ENCODE assay signal across 8 mouse cellular contexts in the genomic region with DNA sequence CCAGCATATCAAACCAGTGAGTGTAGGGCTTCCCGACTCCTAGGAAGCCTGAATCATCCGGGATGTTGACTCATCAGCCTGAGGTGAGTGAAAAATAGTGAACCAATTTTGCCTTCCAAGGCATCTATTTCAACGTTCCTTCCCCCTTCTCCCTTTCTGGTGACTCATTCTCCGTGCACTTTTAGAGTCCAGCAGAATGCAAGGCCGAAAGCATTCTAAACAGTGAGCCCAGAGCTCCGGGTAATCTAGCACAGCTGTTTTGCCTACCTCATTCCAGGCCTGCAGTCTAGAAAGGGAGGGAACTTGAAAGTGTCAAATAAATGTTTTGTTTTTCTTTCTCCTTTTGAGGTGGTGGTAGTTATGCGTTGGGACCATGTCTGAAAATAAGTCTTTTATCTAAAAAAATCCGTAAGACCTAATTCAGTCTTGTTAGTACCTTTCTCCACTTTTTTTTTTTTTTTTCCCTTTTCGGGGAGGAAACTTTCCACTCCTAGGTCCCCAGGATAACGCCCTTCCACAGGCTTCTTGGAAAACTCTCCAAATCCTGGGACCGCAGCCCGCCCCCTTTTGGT. TPM values are rescaled to one million over a fixed set of nuclear protein-coding genes. Genes with fewer than 3 reads are reported as not detected.
DNase-seq lines count a peak whose midpoint lies in the region; ATAC-seq and TF ChIP-seq lines count a peak whose summit lies in the region.

No protein-coding gene starts in this region.

- H3K27ac ChIP-seq in bone marrow macrophage, adult 2 months (ENCODE audit: insufficient read depth, low read depth, low read length) = peak overlapping the region; percentile 81
- H3K27ac ChIP-seq in forebrain, postnatal 0 days (ENCODE audit: low read depth, low read length) = no peak overlapping the region
- 0 out of 2 replicates have a peak overlapping the region, but pooled peaks have one; percentile 20 for H3K27ac ChIP-seq in hindbrain, embryonic 15.5 days (replicated peaks)
- no peak overlapping the region for H3K27ac ChIP-seq in liver, embryonic 16.5 days (ENCODE audit: low read length)
- H3K27ac ChIP-seq in neural tube, embryonic 15.5 days (replicated peaks) = peak overlapping the region; percentile 48; the same call in 1 of the 2 replicates

- DNase-seq in ovary, adult 18-20 months (ENCODE audit: low spot score) = peak; percentile 19
- DNase-seq in ovary, postnatal 10 days (ENCODE audit: low spot score) = no peak
- DNase-seq in forebrain, postnatal 0 days = no peak

- no peak for ATAC-seq in forebrain, postnatal 0 days
- no peak for ATAC-seq in hindbrain, embryonic 15.5 days (ENCODE audit: low FRiP score, low read depth)
- ATAC-seq in liver, embryonic 16.5 days (ENCODE audit: low read depth) = no peak
- no peak for ATAC-seq in neural tube, embryonic 15.5 days (ENCODE audit: low FRiP score)
- no peak for ATAC-seq in megakaryocyte progenitor cell, adult 5-6 weeks (replicated peaks; ENCODE audit: poor library complexity)

- 26% methylated on average over 12 of the region's 12 CpGs for WGBS in forebrain, postnatal 0 days
- WGBS in hindbrain, embryonic 15.5 days = 29% methylated on average over 12 of the region's 12 CpGs
- WGBS in liver, embryonic 16.5 days (ENCODE audit: insufficient replicate concordance) = 16% methylated on average over 12 of the region's 12 CpGs
- WGBS in neural tube, embryonic 15.5 days = 26% methylated on average over 12 of the region's 12 CpGs

- 0 out of 2 replicates have a peak, but pooled peaks cover 2% of the 10 kb centered on the region for H3K4me1 ChIP-seq in bone marrow macrophage, adult 2 months (ENCODE audit: control insufficient read depth, insufficient read depth, low read length)
- H3K4me1 ChIP-seq in forebrain, postnatal 0 days (ENCODE audit: insufficient read depth) = peaks cover 10% of the 10 kb centered on the region
- peaks cover 18% of the 10 kb centered on the region for H3K4me1 ChIP-seq in hindbrain, embryonic 15.5 days (replicated peaks)
- H3K4me1 ChIP-seq in liver, embryonic 16.5 days (ENCODE audit: control insufficient read depth, low read depth, low read length) = peaks cover 5% of the 10 kb centered on the region
- H3K4me1 ChIP-seq in neural tube, embryonic 15.5 days = peaks cover 17% of the 10 kb centered on the region

- H3K36me3 ChIP-seq in forebrain, postnatal 0 days (ENCODE audit: insufficient read depth) = no peaks in the 10 kb centered on the region
- no peaks in the 10 kb centered on the region for H3K36me3 ChIP-seq in hindbrain, embryonic 15.5 days
- H3K36me3 ChIP-seq in liver, embryonic 16.5 days (ENCODE audit: control insufficient read depth, insufficient read depth) = no peaks in the 10 kb centered on the region
- no peaks in the 10 kb centered on the region for H3K36me3 ChIP-seq in neural tube, embryonic 15.5 days

- TF ChIP-seq POLR2A in bone marrow macrophage, adult 2 months (IDR thresholded peaks at IDR 0.05; ENCODE audit: borderline replicate concordance, low read depth, low read length) = no peak

- peak overlapping the region; percentile 48 for H3K4me3 ChIP-seq in bone marrow macrophage, adult 2 months (ENCODE audit: insufficient read depth, low read length)
- peak overlapping the region; percentile 100 for H3K4me3 ChIP-seq in forebrain, postnatal 0 days (ENCODE audit: low read depth, low read length)
- peak overlapping the region; percentile 96 for H3K4me3 ChIP-seq in hindbrain, embryonic 15.5 days
- peak overlapping the region; percentile 37 for H3K4me3 ChIP-seq in liver, embryonic 16.5 days (ENCODE audit: low read depth, low read length)
- peak overlapping the region; percentile 87 for H3K4me3 ChIP-seq in neural tube, embryonic 15.5 days (replicated peaks)

- H3K27me3 ChIP-seq in forebrain, postnatal 0 days (ENCODE audit: insufficient read depth, low read length) = no peaks in the 10 kb centered on the region
- H3K27me3 ChIP-seq in hindbrain, embryonic 15.5 days = no peaks in the 10 kb centered on the region
- H3K27me3 ChIP-seq in liver, embryonic 16.5 days (ENCODE audit: control insufficient read depth, insufficient read depth, low read depth, low read length) = no peaks in the 10 kb centered on the region
- H3K27me3 ChIP-seq in neural tube, embryonic 15.5 days (replicated peaks) = no peaks in the 10 kb centered on the region

- H3K4me2 ChIP-seq in forebrain, postnatal 0 days (ENCODE audit: low read depth) = peak overlapping the region; percentile 18; the same call in 1 of the 2 replicates
- H3K4me2 ChIP-seq in hindbrain, embryonic 15.5 days = peak overlapping the region; percentile 37
- peak overlapping the region; percentile 60 for H3K4me2 ChIP-seq in liver, embryonic 16.5 days (ENCODE audit: low read depth, low read length)
- H3K4me2 ChIP-seq in neural tube, embryonic 15.5 days = peak overlapping the region; percentile 32; the same call in 1 of the 2 replicates

- no peak overlapping the region for H3K9ac ChIP-seq in forebrain, postnatal 0 days
- H3K9ac ChIP-seq in hindbrain, embryonic 15.5 days = no peak overlapping the region
- H3K9ac ChIP-seq in liver, embryonic 16.5 days (ENCODE audit: low read depth, low read length) = no peak overlapping the region
- no peak overlapping the region for H3K9ac ChIP-seq in neural tube, embryonic 15.5 days (replicated peaks)

- TF ChIP-seq CTCF in bone marrow macrophage, adult 2 months (IDR thresholded peaks at IDR 0.05; ENCODE audit: low read depth, low read length) = no peak
- TF ChIP-seq CTCF in forebrain, postnatal 0 days (IDR thresholded peaks at IDR 0.05; ENCODE audit: low read depth) = peak; percentile 54; the same call in 1 of the 2 replicates

- H3K9me3 ChIP-seq in forebrain, postnatal 0 days (ENCODE audit: low read length) = no peaks in the 10 kb centered on the region
- no peaks in the 10 kb centered on the region for H3K9me3 ChIP-seq in hindbrain, embryonic 15.5 days
- H3K9me3 ChIP-seq in liver, embryonic 16.5 days (replicated peaks; ENCODE audit: control insufficient read depth, low read length) = no peaks in the 10 kb centered on the region
- no peaks in the 10 kb centered on the region for H3K9me3 ChIP-seq in neural tube, embryonic 15.5 days (replicated peaks)

RNA-seq across cellular contexts. Expression of a gene that starts 0.6 kb away (rescaled TPM):
- 853 and 919 TPM in 2 replicates for polyA plus RNA-seq in bone marrow macrophage, adult 2 months (2012; ENCODE audit: insufficient read depth, insufficient read length, missing spikeins)
- 388 and 400 TPM in 2 replicates for total RNA-seq in forebrain, postnatal 0 days (2014; rRNA removed)
- 149 and 167 TPM in 2 replicates for polyA plus RNA-seq in forebrain, postnatal 0 days (2015; fragmentation: Nextera tagmentation; extraction: Ambion mirVana)
- polyA plus RNA-seq in hindbrain, embryonic 15.5 days (2015; fragmentation: Nextera tagmentation; extraction: Ambion mirVana) = 136 TPM in 2 replicates
- 9.8 and 11.4 TPM in 2 replicates for polyA plus RNA-seq in liver, embryonic 16.5 days (2015; fragmentation: Nextera tagmentation; extraction: Ambion mirVana)
- 113 and 122 TPM in 2 replicates for polyA plus RNA-seq in neural tube, embryonic 15.5 days (2015; fragmentation: Nextera tagmentation; extraction: Ambion mirVana)
- 61.2 and 72.2 TPM in 2 replicates for total RNA-seq in megakaryocyte progenitor cell, adult 5-6 weeks (2015)
- 64.1 and 72.3 TPM in 2 replicates for total RNA-seq in megakaryocyte progenitor cell, adult 5-6 weeks (2017)

Comparison
In these comparisons a context has a peak if more than half of its experiments do, and no peak if none do; other contexts are left out.
1. H3K27ac ChIP-seq: peak in bone marrow macrophage, adult 2 months (single experiment), hindbrain, embryonic 15.5 days (single experiment) and neural tube, embryonic 15.5 days (single experiment); none in forebrain, postnatal 0 days (single experiment) and liver, embryonic 16.5 days (single experiment).
2. H3K4me3 ChIP-seq: peak in every context shown above with its lines; median percentile 100 in forebrain, postnatal 0 days; 96 in hindbrain, embryonic 15.5 days; 87 in neural tube, embryonic 15.5 days; 48 in bone marrow macrophage, adult 2 months; 37 in liver, embryonic 16.5 days.
3. Peak in every context shown above with its lines, with median percentiles within 50 percentile points of each other: H3K4me2 ChIP-seq.